Mouse (Mus musculus): ENCODE data around the gene Nckap5l. TPM values are rescaled to one million over a fixed set of nuclear protein-coding genes. Genes with fewer than 3 reads are reported as not detected.
A peak's percentile ranks its signal among the peaks of the same experiment; 100 is the strongest.

Nckap5l gene
- polyA plus RNA-seq, 1 experiment from 2014 or later: 6.0 TPM

DNA sequence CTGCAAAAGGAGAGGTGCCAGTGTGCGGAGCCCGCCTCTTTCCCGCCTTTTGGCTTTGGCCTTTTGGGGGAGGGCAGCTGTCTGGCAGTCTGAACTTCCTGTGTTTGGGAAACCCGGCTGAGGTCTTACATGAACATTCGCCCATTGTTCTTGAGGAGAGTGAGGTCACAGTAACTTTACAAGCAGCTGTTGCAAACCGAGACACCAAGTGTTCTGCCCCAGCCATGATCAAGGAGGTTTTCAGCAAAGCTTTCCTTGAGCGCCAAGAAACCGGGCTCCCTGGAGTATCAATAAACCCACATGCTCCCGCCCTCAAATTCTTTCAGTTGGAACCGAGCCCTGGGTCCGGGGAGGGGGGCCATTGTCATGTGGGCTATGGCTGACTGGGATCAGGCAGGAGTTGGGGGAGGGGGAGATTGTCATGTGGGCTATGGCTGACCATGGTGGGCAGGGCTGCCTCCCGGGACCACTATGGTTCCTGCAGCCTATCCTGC is 37.0 kb downstream of the Nckap5l start:
- WGBS: 1% methylated on average over 12 of the region's 12 CpGs
- Histone ChIP-seq H3K27me3 (replicated peaks; ENCODE audit: insufficient read depth, low read length) (no peaks in the 10 kb centered on the region), H3K4me3 (ENCODE audit: low read depth, low read length) (no peak overlapping the region), H3K36me3 (ENCODE audit: insufficient read depth, low read length) (0 out of 2 replicates have a peak, but pooled peaks cover 8% of the 10 kb centered on the region), H3K9me3 (ENCODE audit: low read length) (no peaks in the 10 kb centered on the region), H3K27ac (ENCODE audit: low read length) (peak overlapping the region; percentile 94), H3K4me1 (ENCODE audit: insufficient read depth, low read depth, low read length) (peaks cover 11% of the 10 kb centered on the region), H3K9ac (replicated peaks; ENCODE audit: low read depth) (no peak overlapping the region), H3K4me2 (replicated peaks; ENCODE audit: low read depth, low read length) (peak overlapping the region; percentile 45)
- peak; percentile 93 for DNase-seq (ENCODE audit: low spot score)
- ATAC-seq: peak; percentile 71
- TF ChIP-seq EP300 (IDR thresholded peaks at IDR 0.05): peak; percentile 58
- TF ChIP-seq CTCF (IDR thresholded peaks at IDR 0.05): no peak

- peak; percentile 26; the same call in 1 of the 2 replicates for TF ChIP-seq CTCF (IDR thresholded peaks at IDR 0.05)
- no peak for TF ChIP-seq EP300 (IDR thresholded peaks at IDR 0.05)
- Histone ChIP-seq H3K4me1 (ENCODE audit: insufficient read depth, low read depth, low read length) (peaks cover 11% of the 10 kb centered on the region), H3K27me3 (replicated peaks; ENCODE audit: insufficient read depth, low read length) (no peaks in the 10 kb centered on the region), H3K27ac (ENCODE audit: low read length) (peak overlapping the region; percentile 94), H3K4me3 (ENCODE audit: low read depth, low read length) (no peak overlapping the region), H3K4me2 (replicated peaks; ENCODE audit: low read depth, low read length) (peak overlapping the region; percentile 45), H3K9ac (replicated peaks; ENCODE audit: low read depth) (no peak overlapping the region), H3K9me3 (ENCODE audit: low read length) (no peaks in the 10 kb centered on the region), H3K36me3 (ENCODE audit: insufficient read depth, low read length) (0 out of 2 replicates have a peak, but pooled peaks cover 8% of the 10 kb centered on the region)
- DNase-seq (ENCODE audit: low spot score) (no peak), ATAC-seq (no peak)
- 4% methylated on average over 5 of the region's 5 CpGs for WGBS
Observed at GRCm38 (mm10) chr15:99420101-99420500, 37.4 kb downstream of the Nckap5l start.

DNA sequence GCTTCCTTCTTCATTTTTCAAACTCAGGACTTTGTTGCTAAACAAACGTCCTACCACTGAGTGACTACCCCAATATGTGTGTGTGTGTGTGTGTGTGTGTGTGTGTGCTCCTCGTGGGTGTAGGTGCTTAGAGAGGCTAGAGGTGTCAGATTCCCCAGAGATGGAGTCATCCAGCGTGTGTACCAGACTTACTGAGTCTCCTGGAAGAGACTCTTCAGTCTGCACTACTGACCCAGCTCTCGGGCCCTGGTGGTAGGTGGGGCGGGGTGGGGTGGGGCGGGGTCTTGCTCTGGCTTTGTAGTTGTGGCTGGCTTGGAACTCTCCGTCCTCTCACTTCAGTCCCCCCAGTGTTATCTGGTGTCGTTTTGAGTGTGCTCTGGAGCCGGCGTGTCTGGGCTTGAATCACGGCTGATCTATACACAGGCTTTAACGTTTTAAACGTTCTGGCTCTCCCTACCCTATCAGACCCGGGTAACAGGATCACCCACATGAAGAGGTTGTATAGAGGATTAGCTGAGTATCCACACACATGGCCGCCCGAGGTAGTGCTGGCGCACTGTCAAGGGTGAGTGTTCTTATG is 39.8 kb downstream of the Nckap5l start:
- Histone ChIP-seq H3K27me3 (replicated peaks; ENCODE audit: insufficient read depth, low read length) (no peaks in the 10 kb centered on the region), H3K9ac (replicated peaks; ENCODE audit: low read depth) (no peak overlapping the region), H3K4me2 (replicated peaks; ENCODE audit: low read depth, low read length) (no peak overlapping the region), H3K4me1 (ENCODE audit: insufficient read depth, low read depth, low read length) (peaks cover 11% of the 10 kb centered on the region), H3K36me3 (ENCODE audit: insufficient read depth, low read length) (no peaks in the 10 kb centered on the region), H3K9me3 (ENCODE audit: low read length) (no peaks in the 10 kb centered on the region), H3K4me3 (ENCODE audit: low read depth, low read length) (no peak overlapping the region), H3K27ac (ENCODE audit: low read length) (peak overlapping the region; percentile 54)
- ATAC-seq (peak; percentile 61), DNase-seq (ENCODE audit: low spot score) (peak; percentile 63)
- 20% methylated on average over 17 of the region's 17 CpGs for WGBS
- TF ChIP-seq EP300 (IDR thresholded peaks at IDR 0.05): peak; percentile 33
- TF ChIP-seq CTCF (IDR thresholded peaks at IDR 0.05): no peak

GRCm38 (mm10) chr15:99416957-99417356 is 40.6 kb downstream of the Nckap5l start:
- WGBS: 26% methylated on average over 4 of the region's 4 CpGs
- Histone ChIP-seq H3K4me3 (ENCODE audit: low read depth, low read length) (no peak overlapping the region), H3K9me3 (ENCODE audit: low read length) (no peaks in the 10 kb centered on the region), H3K36me3 (ENCODE audit: insufficient read depth, low read length) (no peaks in the 10 kb centered on the region), H3K9ac (replicated peaks; ENCODE audit: low read depth) (no peak overlapping the region), H3K27ac (ENCODE audit: low read length) (no peak overlapping the region), H3K4me2 (replicated peaks; ENCODE audit: low read depth, low read length) (peak overlapping the region; percentile 32; the same call in 1 of the 2 replicates), H3K4me1 (ENCODE audit: insufficient read depth, low read depth, low read length) (peaks cover 11% of the 10 kb centered on the region), H3K27me3 (replicated peaks; ENCODE audit: insufficient read depth, low read length) (no peaks in the 10 kb centered on the region)
- TF ChIP-seq CTCF (IDR thresholded peaks at IDR 0.05) (no peak), EP300 (IDR thresholded peaks at IDR 0.05) (no peak)
- ATAC-seq (no peak), DNase-seq (ENCODE audit: low spot score) (peak; percentile 38)

GRCm38 (mm10) chr15:99416348-99416882 is 41.1 kb downstream of the Nckap5l start:
- TF ChIP-seq CTCF (IDR thresholded peaks at IDR 0.05): peak; percentile 100
- TF ChIP-seq EP300 (IDR thresholded peaks at IDR 0.05): peak; percentile 59; the same call in 1 of the 2 replicates
- Histone ChIP-seq H3K4me1 (ENCODE audit: insufficient read depth, low read depth, low read length) (peaks cover 7% of the 10 kb centered on the region), H3K9me3 (ENCODE audit: low read length) (no peaks in the 10 kb centered on the region), H3K4me2 (replicated peaks; ENCODE audit: low read depth, low read length) (peak overlapping the region; percentile 32; the same call in 1 of the 2 replicates), H3K9ac (replicated peaks; ENCODE audit: low read depth) (no peak overlapping the region), H3K27ac (ENCODE audit: low read length) (no peak overlapping the region), H3K27me3 (replicated peaks; ENCODE audit: insufficient read depth, low read length) (no peaks in the 10 kb centered on the region), H3K36me3 (ENCODE audit: insufficient read depth, low read length) (no peaks in the 10 kb centered on the region), H3K4me3 (ENCODE audit: low read depth, low read length) (no peak overlapping the region)
- DNase-seq (ENCODE audit: low spot score) (peak; percentile 92), ATAC-seq (no peak)
- WGBS: 12% methylated on average over 13 of the region's 13 CpGs

DNA sequence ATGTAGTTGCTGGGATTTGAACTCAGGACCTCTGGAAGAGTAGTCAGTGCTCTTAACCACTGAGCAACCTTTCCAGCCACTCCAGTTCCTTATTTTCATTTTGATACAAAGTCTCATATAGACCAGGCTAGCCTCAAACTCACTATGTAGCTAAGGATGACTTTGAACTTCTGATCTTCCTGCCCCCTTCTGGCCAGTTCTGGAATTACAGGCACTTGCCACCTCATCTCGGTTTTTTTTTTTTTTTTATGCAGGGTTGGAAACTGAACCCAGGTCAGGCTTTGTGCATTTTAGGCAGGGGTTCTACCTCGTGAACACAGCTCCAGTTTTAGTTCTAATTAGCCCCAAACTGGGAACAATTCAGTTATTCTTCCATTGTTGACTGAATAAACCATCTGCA is 41.8 kb downstream of the Nckap5l start:
- Histone ChIP-seq H3K27ac (ENCODE audit: low read length) (no peak overlapping the region), H3K9me3 (ENCODE audit: low read length) (no peaks in the 10 kb centered on the region), H3K4me3 (ENCODE audit: low read depth, low read length) (no peak overlapping the region), H3K27me3 (replicated peaks; ENCODE audit: insufficient read depth, low read length) (no peaks in the 10 kb centered on the region), H3K4me1 (ENCODE audit: insufficient read depth, low read depth, low read length) (peaks cover 2% of the 10 kb centered on the region), H3K9ac (replicated peaks; ENCODE audit: low read depth) (no peak overlapping the region), H3K36me3 (ENCODE audit: insufficient read depth, low read length) (no peaks in the 10 kb centered on the region), H3K4me2 (replicated peaks; ENCODE audit: low read depth, low read length) (no peak overlapping the region; the same call in 1 of the 2 replicates)
- no peak for TF ChIP-seq EP300 (IDR thresholded peaks at IDR 0.05)
- peak; percentile 74 for TF ChIP-seq CTCF (IDR thresholded peaks at IDR 0.05)
- DNase-seq (ENCODE audit: low spot score): peak; percentile 45
- ATAC-seq: no peak
- WGBS: 22% methylated on average over 2 of the region's 2 CpGs
